Mouse (Mus musculus): ENCODE results near the gene Snrpc.

- TF ChIP-seq CTCF (IDR thresholded peaks at IDR 0.05; ENCODE audit: control insufficient read depth, insufficient read depth, insufficient replicate concordance, low read depth, low read length) (no peak), POLR2A (IDR thresholded peaks at IDR 0.05; ENCODE audit: control insufficient read depth, low read depth, low read length) (no peak)
Observed at GRCm38 (mm10) chr17:27881518-27881917, 43.6 kb downstream of the Snrpc start.

All from testis, adult 2 months (tissue).